Mouse (Mus musculus) liver, postnatal 0 days (tissue): Measurements from ENCODE around the gene Gm11361.

ENCODE experiments used
- CTCF ChIP-seq: sonication (generic); IDR thresholded peaks from 2 replicates; pipeline ENCODE4 v1.5.1; 2016; ENCODE audit warnings: antibody characterized with exemption, low read depth
- EP300 ChIP-seq: IDR thresholded peaks from 2 replicates; pipeline ENCODE4 v1.6.1; 2016; ENCODE audit warnings: antibody characterized with exemption, low read depth, mild to moderate bottlenecking

- TF ChIP-seq CTCF (no peak), EP300 (no peak)
Observed at GRCm38 (mm10) chr13:28264399-28264798, 7.1 kb downstream of the Gm11361 start.
